In genomic region chr1:78016541-78017267, GRCm38 (mm10) we compare ENCODE assay signal across 14 mouse cellular contexts.
DNase-seq lines count a peak whose midpoint lies in the region; ATAC-seq and TF ChIP-seq lines count a peak whose summit lies in the region.
"Had no signal": no experiment of that assay in that cellular context is flagged by ENCODE, and none has a peak within 500 bp of the region (broad histone marks: within the 10 kb centered on the region; RNA-seq: fewer than 3 reads in every experiment).

No protein-coding gene starts in this region.

- H3K27me3 ChIP-seq in heart, embryonic 13.5 days (replicated peaks), result no peaks in the 10 kb centered on the region
- H3K27me3 ChIP-seq in heart, adult 2 months (ENCODE audit: control insufficient read depth, insufficient read depth, low read length), result no peaks in the 10 kb centered on the region
- peaks cover 3% of the 10 kb centered on the region; the same call in 1 of the 2 replicates for H3K27me3 ChIP-seq in hindbrain, embryonic 12.5 days
- H3K27me3 ChIP-seq in midbrain, embryonic 14.5 days (ENCODE audit: control insufficient read depth, insufficient read depth, low read length), result no peaks in the 10 kb centered on the region
- no peaks in the 10 kb centered on the region for H3K27me3 ChIP-seq in liver, embryonic 11.5 days (replicated peaks; ENCODE audit: control insufficient read depth, insufficient read depth, low read length)
- H3K27me3 ChIP-seq in heart, embryonic 11.5 days (ENCODE audit: control insufficient read depth, insufficient read depth, low read length), result no peaks in the 10 kb centered on the region
- H3K27me3 ChIP-seq: liver, embryonic 12.5 days; megakaryocyte, embryonic 14.5 days had no signal

- peaks cover 4% of the 10 kb centered on the region for H3K4me1 ChIP-seq in heart, embryonic 13.5 days
- H3K4me1 ChIP-seq in heart, adult 2 months (ENCODE audit: control insufficient read depth, insufficient read depth, low read length), result no peaks in the 10 kb centered on the region; the same call in 1 of the 2 replicates
- peaks cover 9% of the 10 kb centered on the region for H3K4me1 ChIP-seq in hindbrain, embryonic 12.5 days
- peaks cover 5% of the 10 kb centered on the region; the same call in 1 of the 2 replicates for H3K4me1 ChIP-seq in midbrain, embryonic 14.5 days (ENCODE audit: control insufficient read depth, insufficient read depth, low read length)
- no peaks in the 10 kb centered on the region for H3K4me1 ChIP-seq in liver, embryonic 11.5 days (replicated peaks; ENCODE audit: control insufficient read depth, insufficient read depth, low read length)
- no peaks in the 10 kb centered on the region for H3K4me1 ChIP-seq in heart, embryonic 11.5 days (ENCODE audit: control insufficient read depth, insufficient read depth, low read length)
- H3K4me1 ChIP-seq: liver, embryonic 12.5 days; megakaryocyte, embryonic 14.5 days had no signal

- H3K4me2 ChIP-seq in heart, embryonic 13.5 days, result 0 out of 2 replicates have a peak overlapping the region, but pooled peaks have one; percentile 9
- H3K4me2 ChIP-seq in hindbrain, embryonic 12.5 days (replicated peaks), result peak overlapping the region; percentile 39
- peak overlapping the region; percentile 47 for H3K4me2 ChIP-seq in midbrain, embryonic 14.5 days (ENCODE audit: low read length)
- H3K4me2 ChIP-seq in liver, embryonic 11.5 days, result no peak overlapping the region
- no peak overlapping the region for H3K4me2 ChIP-seq in heart, embryonic 11.5 days
- H3K4me2 ChIP-seq: liver, embryonic 12.5 days had no signal

- H3K4me3 ChIP-seq in heart, embryonic 13.5 days, result no peak overlapping the region
- no peak overlapping the region for H3K4me3 ChIP-seq in heart, adult 2 months
- H3K4me3 ChIP-seq in hindbrain, embryonic 12.5 days, result no peak overlapping the region
- no peak overlapping the region for H3K4me3 ChIP-seq in midbrain, embryonic 14.5 days (replicated peaks; ENCODE audit: low read depth, low read length)
- H3K4me3 ChIP-seq in liver, embryonic 11.5 days (ENCODE audit: low read depth, low read length), result no peak overlapping the region
- H3K4me3 ChIP-seq in heart, embryonic 11.5 days (ENCODE audit: low read depth, low read length), result no peak overlapping the region
- H3K4me3 ChIP-seq: liver, embryonic 12.5 days; megakaryocyte, embryonic 14.5 days had no signal

- H3K9me3 ChIP-seq in heart, embryonic 13.5 days, result no peaks in the 10 kb centered on the region
- H3K9me3 ChIP-seq in hindbrain, embryonic 12.5 days (replicated peaks), result no peaks in the 10 kb centered on the region
- H3K9me3 ChIP-seq in midbrain, embryonic 14.5 days (ENCODE audit: control insufficient read depth, low read length), result no peaks in the 10 kb centered on the region
- no peaks in the 10 kb centered on the region for H3K9me3 ChIP-seq in liver, embryonic 11.5 days (ENCODE audit: control insufficient read depth, low read length)
- H3K9me3 ChIP-seq in heart, embryonic 11.5 days (replicated peaks; ENCODE audit: control insufficient read depth, low read length), result no peaks in the 10 kb centered on the region
- H3K9me3 ChIP-seq: liver, embryonic 12.5 days had no signal

- no peak for TF ChIP-seq CTCF in heart, adult 2 months (IDR thresholded peaks at IDR 0.05)

- WGBS in heart, embryonic 13.5 days, result 59% methylated on average over 18 of the region's 18 CpGs
- 65% methylated on average over 18 of the region's 18 CpGs for WGBS in heart, adult 2 months
- WGBS in hindbrain, embryonic 12.5 days, result 43% methylated on average over 18 of the region's 18 CpGs
- 21% methylated on average over 18 of the region's 18 CpGs for whole genome bisulfite sequencing in midbrain, embryonic 14.5 days
- WGBS in liver, embryonic 11.5 days, result 72% methylated on average over 18 of the region's 18 CpGs
- WGBS in heart, embryonic 11.5 days (ENCODE audit: insufficient replicate concordance), result 57% methylated on average over 18 of the region's 18 CpGs

- H3K9ac ChIP-seq in heart, embryonic 13.5 days, result no peak overlapping the region
- H3K9ac ChIP-seq in heart, adult 2 months (ENCODE audit: low read depth, low read length), result no peak overlapping the region
- H3K9ac ChIP-seq in hindbrain, embryonic 12.5 days, result 0 out of 2 replicates have a peak overlapping the region, but pooled peaks have one; percentile 24
- peak overlapping the region; percentile 34 for H3K9ac ChIP-seq in midbrain, embryonic 14.5 days (replicated peaks; ENCODE audit: low read length)
- no peak overlapping the region for H3K9ac ChIP-seq in liver, embryonic 11.5 days (ENCODE audit: low read depth, low read length)
- H3K9ac ChIP-seq in heart, embryonic 11.5 days (ENCODE audit: low read depth, low read length), result no peak overlapping the region
- H3K9ac ChIP-seq: liver, embryonic 12.5 days had no signal

- H3K79me2 ChIP-seq in heart, adult 2 months (replicated peaks; ENCODE audit: control insufficient read depth, insufficient read depth, low read length), result no peaks in the 10 kb centered on the region

- no peak overlapping the region for H3K27ac ChIP-seq in heart, embryonic 13.5 days (replicated peaks)
- H3K27ac ChIP-seq in heart, adult 2 months, result no peak overlapping the region
- H3K27ac ChIP-seq in hindbrain, embryonic 12.5 days, result no peak overlapping the region
- H3K27ac ChIP-seq in midbrain, embryonic 14.5 days (replicated peaks; ENCODE audit: low read depth, low read length), result no peak overlapping the region
- no peak overlapping the region for H3K27ac ChIP-seq in liver, embryonic 11.5 days (ENCODE audit: low read depth, low read length)
- no peak overlapping the region for H3K27ac ChIP-seq in heart, embryonic 11.5 days (ENCODE audit: low read depth, low read length)
- H3K27ac ChIP-seq: liver, embryonic 12.5 days had no signal

- no peaks in the 10 kb centered on the region for H3K36me3 ChIP-seq in heart, embryonic 13.5 days
- no peaks in the 10 kb centered on the region; the same call in 1 of the 2 replicates for H3K36me3 ChIP-seq in heart, adult 2 months (ENCODE audit: control insufficient read depth, insufficient read depth, low read length)
- no peaks in the 10 kb centered on the region for H3K36me3 ChIP-seq in hindbrain, embryonic 12.5 days
- no peaks in the 10 kb centered on the region for H3K36me3 ChIP-seq in midbrain, embryonic 14.5 days (ENCODE audit: control insufficient read depth, insufficient read depth, low read length)
- no peaks in the 10 kb centered on the region for H3K36me3 ChIP-seq in liver, embryonic 11.5 days (ENCODE audit: control insufficient read depth, insufficient read depth, low read length)
- no peaks in the 10 kb centered on the region for H3K36me3 ChIP-seq in heart, embryonic 11.5 days (ENCODE audit: control insufficient read depth, insufficient read depth, low read length)
- H3K36me3 ChIP-seq: liver, embryonic 12.5 days had no signal

- no peak for DNase-seq in heart, adult 2 months
- DNase-seq in embryo, embryonic 11 days, result peak; percentile 30
- peak; percentile 50 for DNase-seq in midbrain, embryonic 14.5 days
- no peak for DNase-seq in liver, embryonic 11.5 days (ENCODE audit: low spot score)
- DNase-seq in gastrocnemius, adult 18-20 months (ENCODE audit: low spot score), result no peak
- DNase-seq: adrenal gland, postnatal 14 days; cerebellum, adult 18-20 months; thymus, postnatal 4 days had no signal

- intact Hi-C loops in heart, adult 2 months (cut with DNase I), result no loop called here

- no peak for ATAC-seq in heart, embryonic 13.5 days (ENCODE audit: extremely low read depth, insufficient number of reproducible peaks, low FRiP score, low TSS enrichment)
- ATAC-seq in hindbrain, embryonic 12.5 days (ENCODE audit: low FRiP score), result no peak
- ATAC-seq in midbrain, embryonic 14.5 days (ENCODE audit: low FRiP score, low TSS enrichment), result peak; percentile 40; the same call in 1 of the 2 replicates
- ATAC-seq in liver, embryonic 11.5 days (replicated peaks; ENCODE audit: low FRiP score), result no peak
- ATAC-seq in heart, embryonic 11.5 days (replicated peaks; ENCODE audit: insufficient number of reproducible peaks, low FRiP score, low TSS enrichment), result no peak
- ATAC-seq: liver, embryonic 12.5 days; Patski had no signal

- TF ChIP-seq EP300 in heart, adult 2 months (IDR thresholded peaks at IDR 0.05; ENCODE audit: insufficient read depth, low read depth, low read length), result no peak

- no peak for TF ChIP-seq POLR2A in heart, adult 2 months (IDR thresholded peaks at IDR 0.05; ENCODE audit: insufficient read depth, low read depth, low read length)

Comparison
In these comparisons a context has a peak if more than half of its experiments do, and no peak if none do; other contexts are left out.
1. H3K4me2 ChIP-seq: peak in heart, embryonic 13.5 days (single experiment), hindbrain, embryonic 12.5 days (single experiment) and midbrain, embryonic 14.5 days (single experiment); none in liver, embryonic 11.5 days (single experiment) and heart, embryonic 11.5 days (single experiment).
2. H3K9ac ChIP-seq: peak in hindbrain, embryonic 12.5 days (single experiment) and midbrain, embryonic 14.5 days (single experiment); none in heart, embryonic 13.5 days (single experiment), heart, adult 2 months (single experiment), liver, embryonic 11.5 days (single experiment) and heart, embryonic 11.5 days (single experiment).
3. DNase-seq: peak in embryo, embryonic 11 days (single experiment) and midbrain, embryonic 14.5 days (single experiment); none in heart, adult 2 months (0 of 2), liver, embryonic 11.5 days (single experiment) and gastrocnemius, adult 18-20 months (single experiment).